Mouse (Mus musculus) thymus, postnatal 4 days (tissue): ENCODE measurements around the gene Slc36a4.

Source experiments
- DNase-seq: peaks from one replicate; pipeline ENCODE4 v3.0.0; 2021

Slc36a4 gene

DNA sequence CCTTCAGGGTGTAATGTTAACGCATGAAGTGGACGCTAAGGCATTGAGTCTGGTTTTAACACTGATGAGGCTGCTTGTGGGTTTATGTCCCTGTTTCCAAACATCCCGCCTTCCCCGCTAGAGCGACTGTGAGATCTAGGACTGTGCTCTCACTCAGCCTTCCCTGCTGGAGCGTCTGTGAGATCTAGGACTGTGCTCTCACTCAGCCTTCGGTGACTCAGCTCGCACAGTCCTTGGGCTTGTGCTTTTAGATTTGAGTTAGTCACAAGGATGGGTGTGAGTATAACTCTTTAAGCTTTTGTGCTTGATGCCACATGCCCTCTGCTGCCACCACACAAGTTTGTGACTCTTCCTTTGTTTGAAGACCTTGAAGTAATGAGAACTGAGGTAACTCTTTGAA lies 17.6 kb downstream of the Slc36a4 start:
- DNase-seq, result no peak

DNA sequence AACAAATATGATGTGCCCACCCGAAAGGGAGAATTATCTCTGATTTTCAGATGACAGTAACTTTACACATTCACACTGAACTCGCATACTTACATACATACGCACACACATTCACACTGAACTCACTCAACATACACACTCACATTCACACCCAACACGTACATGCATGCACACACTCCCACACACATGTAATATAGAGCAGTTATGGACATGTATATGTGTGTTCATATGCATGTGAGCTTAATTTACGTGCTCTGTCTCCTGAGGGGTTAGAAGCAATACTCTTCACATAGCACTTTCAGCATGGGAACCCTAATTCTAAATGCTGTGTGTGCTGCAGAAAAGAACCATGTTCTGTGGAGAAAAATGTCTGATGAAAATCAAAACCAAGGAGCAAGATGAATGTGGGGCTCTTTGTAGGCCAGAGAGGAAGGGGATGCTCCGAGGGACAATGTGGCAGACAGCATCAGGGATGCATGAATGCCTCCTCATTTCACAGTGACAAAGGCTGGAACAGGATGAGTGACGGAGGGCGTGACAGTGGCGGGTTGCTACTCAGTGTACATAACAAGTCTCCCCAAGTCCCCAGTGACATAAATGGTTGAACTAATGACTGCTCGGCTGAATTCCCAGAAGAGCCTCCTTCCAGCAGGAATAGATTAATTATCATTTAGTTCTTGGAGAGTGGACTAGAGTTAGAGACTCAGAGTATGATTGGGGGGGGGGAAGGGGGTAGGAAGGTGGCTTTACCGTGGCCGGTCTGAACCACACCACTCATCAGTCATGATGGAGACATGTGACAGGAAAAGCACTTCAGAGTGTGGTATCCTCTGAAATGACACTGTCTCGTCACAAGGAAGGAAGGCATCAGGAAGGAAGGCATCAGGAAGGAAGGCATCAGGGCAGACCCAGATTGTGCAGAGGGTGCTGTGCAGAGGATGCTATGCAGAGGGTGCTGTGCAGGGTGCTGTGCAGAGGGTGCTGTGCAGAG lies 22.5 kb downstream of the Slc36a4 start:
- no peak for DNase-seq

DNA sequence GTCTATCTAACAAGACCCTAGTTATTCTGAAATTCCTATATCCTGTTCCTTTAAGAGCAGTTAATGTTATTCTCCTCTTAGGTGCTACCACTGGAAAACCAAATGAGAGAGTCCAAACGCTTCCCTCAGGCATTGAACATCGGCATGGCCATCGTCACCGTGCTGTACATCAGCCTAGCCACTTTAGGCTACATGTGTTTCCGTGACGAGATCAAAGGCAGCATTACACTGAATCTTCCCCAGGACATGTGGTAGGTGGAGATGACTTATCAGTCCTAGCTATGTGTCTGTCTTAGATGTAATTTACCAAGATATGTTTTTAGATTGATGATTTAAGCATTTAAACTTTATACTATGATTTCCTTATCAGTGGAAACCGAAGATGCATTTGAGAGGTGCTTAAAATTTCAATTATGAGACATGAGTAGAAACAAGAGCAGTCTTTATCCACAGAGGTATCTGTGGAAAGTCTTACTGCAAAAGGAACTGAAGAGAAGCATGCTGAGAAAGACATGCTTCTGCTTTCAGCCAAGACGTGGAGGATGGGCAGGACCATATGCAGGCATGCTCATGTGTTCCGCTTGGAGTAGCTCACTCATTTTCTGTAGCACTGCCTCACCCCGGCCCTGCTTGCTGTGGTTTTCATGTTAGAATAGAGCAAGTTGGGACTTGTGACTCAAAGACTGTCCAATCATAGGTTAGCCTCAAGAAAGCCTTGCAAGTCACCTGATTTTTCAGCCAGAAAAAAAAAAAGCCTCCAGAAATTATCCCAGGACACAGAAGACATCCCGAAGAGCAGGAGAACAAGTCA lies 24.7 kb downstream of the Slc36a4 start:
- no peak for DNase-seq

DNA sequence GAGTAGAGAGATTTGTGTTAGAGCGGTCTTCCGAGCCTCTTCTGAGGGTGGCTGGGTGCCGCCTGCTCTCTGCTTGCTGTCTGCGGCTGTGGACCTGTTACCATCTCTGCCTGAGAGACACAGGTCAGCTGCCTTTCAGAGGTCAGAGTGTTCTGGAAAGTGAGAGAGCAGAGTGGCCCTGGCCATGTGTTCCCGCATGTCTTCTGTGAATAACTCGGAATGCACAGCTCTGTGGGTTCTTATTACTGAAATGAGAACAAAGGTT lies 25.3 kb downstream of the Slc36a4 start:
- no peak for DNase-seq

DNA sequence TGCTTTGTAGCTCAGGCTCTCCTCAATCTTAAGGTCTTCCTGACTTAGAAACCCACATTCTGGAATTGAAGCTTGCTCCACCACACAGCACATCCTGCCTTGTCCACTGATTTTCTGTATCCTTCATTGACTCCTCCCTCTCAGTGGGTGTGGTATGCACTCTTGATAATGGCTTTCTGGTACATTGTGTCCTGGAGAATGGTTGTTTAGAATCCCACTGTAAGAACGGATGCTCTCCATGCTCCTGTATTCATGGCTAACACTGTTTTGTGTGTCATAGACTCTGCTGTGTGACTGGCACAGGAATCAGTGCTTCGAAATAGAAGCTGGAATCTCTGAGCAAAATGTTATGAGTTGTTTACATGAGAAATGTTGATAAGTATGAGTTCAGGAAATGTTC lies 28.0 kb downstream of the Slc36a4 start:
- DNase-seq, result no peak

DNA sequence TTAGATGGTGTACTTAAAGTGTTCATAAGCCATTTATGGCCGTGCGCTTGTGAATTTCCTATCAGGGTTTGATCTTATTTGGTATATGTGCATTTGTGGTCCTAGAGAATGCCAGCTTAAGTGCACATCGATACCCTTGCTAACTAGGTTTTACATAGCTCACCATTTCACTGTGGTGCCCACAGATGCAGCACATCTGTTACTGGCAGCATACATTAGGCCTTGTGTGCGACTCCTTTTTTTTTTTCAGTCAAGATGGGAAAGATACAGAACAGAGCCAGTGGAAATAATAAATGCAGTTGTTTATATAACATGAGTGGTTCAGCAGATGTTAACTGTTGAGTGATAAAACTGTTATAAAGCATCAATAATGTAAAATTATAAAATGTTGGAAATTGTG lies 31.9 kb downstream of the Slc36a4 start:
- DNase-seq, result no peak

DNA sequence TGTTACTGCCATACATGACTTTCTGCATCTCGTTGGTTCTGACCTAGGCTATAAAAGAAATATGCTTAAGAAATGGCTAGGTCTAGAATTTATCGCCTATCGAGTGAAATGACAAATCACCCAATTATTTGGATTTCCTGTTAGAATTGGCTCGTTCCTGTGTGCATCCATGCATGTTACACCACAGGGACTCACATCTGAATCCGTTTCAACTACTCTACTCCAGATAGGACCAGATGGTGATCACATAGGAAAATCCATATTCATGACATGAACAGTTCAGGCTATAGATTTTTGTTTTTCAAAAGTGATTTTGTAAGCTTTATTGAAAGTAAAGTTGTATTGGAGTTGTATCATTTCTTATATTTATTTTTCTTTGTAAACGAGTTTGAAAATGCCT lies 32.4 kb downstream of the Slc36a4 start:
- no peak for DNase-seq

DNA sequence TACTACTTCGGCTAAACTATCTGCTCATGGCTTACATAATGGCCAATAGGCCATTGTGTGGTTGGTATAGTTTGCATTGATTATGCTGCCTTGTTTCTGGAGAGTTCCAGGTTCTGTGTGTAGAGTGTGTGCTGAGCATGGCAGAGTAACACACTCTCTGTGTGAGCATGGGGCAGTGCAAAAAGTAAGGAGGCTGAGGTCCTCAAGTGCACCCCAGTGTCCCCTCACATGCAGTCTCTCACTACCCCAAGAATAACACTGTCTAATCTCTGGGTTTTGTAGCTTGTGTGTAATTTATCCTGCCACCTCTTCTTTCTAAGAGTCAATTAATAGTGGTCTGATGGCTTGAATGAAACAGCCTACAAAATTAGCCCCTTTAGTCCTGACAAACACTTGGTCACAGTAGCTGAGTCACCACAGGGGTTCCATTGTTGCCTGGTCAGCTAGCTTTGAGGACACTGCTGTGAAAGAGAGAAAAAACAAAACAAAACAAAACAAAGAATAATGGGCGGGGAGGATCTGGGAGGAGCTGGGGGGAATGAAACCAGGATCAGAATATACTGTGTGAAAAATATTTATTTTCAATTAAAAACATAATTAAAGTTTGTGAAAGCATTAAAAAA lies 36.6 kb downstream of the Slc36a4 start:
- DNase-seq, result no peak

DNA sequence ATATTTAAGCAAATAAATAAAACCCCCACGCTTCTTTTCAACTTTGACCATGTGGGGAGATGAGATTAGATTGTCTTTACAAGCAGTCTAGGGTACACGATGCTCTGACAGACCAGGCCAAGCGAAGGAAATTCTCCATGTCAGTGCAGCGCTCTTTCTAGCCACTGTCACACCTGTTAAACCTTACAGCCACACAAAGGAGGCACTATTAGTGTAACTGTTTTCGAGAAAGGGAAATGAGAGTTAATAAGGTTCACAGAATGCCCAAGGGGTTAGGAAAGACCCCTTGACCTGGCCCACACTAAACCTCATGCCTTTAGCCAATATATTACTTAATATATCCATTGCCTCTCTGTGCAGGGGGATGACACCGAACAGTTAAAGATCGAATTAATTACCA lies 37.1 kb downstream of the Slc36a4 start:
- DNase-seq, result no peak

DNA sequence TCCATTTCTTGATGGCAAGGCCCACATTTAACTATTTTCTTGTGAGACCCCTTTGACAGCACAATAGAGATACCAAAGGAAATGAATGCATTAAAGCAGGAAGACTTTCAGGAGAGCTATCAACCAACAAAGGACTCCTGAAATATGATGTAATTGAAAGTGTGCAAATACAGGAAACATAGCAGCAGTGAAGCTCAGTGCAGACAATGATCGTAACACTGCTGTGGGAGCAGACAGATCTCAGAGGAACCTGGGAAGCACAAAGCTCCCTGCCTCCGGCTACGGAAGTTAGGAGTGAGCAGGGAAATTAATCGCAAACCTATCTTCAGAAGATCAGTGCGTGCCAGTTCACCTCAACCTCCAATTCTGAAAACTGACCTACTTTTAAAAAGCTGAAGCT lies 38.8 kb downstream of the Slc36a4 start:
- DNase-seq, result no peak

DNA sequence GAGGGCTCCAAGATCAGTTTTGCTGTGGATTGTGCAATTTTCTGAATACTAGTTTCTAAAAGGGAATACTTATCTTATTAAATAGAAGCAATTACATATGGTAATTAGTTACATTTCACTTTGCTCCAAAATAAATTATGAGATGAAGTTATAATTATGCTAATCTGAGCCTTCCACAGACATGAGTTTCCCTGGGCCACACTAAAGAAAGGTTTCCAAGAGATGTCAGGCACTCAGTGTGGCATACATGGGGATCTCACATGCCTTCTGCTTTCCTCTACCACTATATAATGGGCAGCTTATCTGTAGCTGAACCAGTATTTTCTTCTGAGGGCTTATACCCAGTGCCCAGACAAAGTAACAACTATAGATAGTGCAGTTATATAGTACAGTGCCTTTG lies 49.8 kb downstream of the Slc36a4 start:
- no peak for DNase-seq

DNA sequence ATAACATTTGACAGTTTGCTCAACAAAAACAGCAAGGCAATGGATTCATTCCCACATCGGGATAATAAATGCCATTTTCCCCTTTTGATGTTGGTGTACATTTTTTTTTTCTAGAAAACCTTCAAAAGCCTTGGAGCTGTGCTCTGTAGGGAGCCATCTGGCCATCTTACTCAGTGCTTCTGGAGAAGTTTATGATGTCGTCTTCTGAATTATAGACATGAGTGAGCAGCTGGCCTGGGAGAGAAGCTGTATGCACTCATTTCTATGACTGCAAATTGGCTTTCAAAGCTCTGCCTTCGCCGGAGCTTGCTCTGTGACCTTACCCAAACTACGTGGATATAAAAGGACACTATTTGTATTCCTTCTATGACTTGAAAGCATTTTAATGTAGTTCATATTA lies 56.8 kb downstream of the Slc36a4 start:
- no peak for DNase-seq

DNA sequence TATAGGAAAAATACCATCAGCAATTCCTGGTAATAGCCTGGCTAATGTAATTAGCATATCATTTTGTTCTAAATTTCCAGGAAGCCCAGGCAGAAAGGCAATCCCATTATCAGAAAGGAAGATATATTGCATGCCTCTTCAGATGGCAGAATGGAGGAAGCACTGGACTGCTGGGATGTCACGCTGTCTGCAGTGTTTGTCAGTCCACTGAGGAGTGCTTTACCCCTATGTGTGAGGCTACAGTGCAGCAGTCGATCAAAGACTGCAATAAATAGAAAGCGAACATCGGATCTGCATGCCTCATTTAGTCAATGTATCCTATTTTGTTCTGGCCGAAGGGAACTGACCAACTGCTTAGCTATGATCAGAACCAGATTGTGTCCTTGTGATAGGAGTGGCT lies 57.3 kb downstream of the Slc36a4 start:
- no peak for DNase-seq

DNA sequence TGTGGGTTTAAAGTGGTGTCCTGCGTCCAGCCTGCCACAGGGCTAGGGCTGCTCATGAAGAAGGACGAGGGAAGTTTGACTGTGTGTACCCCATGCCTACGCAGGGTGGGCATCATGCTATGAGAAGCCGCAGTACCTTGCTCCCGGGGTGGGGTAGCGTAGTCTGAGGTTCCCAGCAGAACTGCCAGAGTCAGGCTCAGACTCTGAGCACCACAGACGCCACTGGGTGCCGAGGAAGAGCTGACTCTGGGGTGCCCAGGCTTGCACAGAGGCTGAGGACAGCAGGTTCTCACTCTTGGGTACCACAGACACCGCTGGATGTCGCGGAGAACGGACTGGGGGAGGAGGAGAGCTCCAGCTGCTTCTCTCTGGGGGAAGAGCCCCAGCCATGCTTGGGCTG lies 63.2 kb downstream of the Slc36a4 start:
- DNase-seq, result no peak

DNA sequence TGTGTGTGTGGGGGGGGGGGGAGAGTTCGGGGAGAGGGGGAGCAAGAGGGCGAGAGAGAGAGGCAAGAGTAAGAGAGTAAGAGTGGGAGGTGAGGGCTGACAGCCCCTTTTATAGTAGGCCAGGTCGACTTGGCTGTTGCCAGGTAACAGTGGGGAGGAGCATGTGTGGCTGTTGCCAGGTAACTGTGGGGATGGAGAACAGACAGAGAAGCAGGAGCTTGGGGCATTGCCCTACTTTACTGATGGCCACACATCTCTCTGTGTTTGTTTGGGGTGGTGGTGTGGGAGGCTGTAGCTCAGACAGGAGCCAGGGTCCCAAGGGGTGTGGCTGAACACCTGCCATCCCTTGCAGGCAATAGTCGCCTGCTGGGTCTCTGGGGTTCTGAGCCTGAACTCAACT lies 63.9 kb downstream of the Slc36a4 start:
- no peak for DNase-seq

DNA sequence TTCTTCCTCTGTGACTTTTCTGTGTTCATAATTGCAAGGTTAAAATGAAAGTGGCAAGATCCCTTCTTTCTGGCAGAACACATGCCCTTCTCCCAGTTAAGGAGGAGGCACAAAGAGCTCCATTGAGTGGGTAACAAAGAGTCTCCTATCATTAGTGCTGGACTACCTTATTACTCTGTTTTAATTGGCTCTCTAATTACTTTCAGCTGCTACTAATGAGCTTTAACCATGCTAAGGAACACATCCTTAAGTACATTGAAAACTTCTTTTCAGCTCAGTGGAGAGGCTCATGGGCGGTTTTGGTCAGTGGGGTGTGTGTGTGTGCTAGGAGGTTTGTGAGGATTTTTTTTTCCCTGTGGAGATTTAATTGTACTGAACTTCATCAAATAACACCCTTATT lies 65.4 kb downstream of the Slc36a4 start:
- no peak for DNase-seq

DNA sequence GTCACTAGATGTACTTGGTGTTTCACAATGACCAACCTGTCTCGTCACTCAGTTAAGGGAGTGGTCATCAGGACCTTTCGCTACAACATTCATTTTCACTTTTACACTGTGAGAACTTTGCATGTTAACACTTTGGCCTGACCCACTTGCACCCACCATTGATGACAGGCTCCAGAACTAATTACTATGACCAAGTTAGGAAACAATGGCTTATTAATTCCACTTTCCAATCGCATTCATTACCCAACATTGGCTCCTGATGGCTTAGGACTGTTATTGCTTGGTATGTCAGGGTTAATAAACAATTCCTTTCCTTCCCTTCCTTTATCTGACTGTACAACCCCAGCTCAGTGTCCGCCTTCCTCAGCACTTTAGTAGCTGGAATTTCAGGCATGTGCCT lies 72.4 kb downstream of the Slc36a4 start:
- DNase-seq, result no peak

DNA sequence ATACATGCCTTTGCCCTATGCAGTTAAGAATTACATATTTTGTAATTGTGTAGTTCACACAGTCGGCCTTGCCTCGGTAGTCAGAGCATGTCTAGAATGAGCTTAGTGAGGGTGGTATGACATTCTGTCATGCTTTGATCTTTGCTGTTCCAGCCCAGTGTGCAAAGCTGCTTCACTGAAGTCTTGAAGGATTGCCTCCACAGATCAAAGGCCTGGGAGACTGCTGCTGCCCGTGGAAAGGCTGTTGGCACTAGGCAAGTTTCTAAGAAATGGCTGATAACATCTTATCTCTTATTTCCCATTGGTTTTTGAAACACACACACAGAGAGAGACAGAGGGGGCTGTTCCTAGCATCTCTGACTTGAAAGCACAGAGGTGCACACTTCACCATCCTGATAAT lies 76.7 kb downstream of the Slc36a4 start:
- no peak for DNase-seq

DNA sequence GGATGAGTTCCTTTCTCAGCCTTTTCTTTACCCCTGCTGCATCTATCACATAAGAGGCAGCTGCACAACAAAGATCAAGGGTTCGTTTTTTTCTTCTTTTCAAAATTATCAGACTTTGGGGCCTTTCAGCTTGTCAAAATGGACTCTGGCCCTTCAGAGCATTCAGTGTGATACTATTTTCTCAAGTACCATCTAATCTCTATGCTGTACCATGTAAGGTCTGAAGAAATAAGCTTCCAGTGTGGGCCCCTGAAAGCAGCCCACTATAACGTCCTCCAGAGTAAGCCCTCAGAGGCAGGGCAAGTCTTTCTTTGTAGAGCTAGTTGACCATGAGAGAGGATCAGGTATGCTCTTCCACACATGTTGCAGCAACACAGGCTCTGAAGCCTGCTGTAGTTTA lies 77.1 kb downstream of the Slc36a4 start:
- no peak for DNase-seq

DNA sequence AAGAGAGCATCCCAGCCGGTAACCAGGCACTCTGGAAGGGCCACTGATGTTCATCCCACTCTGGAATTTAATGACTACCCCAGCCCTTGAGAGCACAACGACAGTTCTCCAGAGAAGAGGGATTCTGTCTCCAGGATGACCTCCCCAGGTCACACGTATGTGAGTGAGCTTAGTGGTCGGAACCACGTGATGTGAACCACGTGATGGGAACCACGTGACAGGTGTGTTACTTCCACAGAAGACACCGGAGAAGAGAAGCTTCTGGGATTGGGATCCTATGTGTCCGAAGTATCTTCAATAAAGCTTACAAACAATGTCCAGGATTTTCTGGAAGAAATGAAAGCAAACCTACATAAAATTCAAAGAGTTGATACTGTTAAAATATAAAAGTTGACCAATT lies 82.5 kb downstream of the Slc36a4 start:
- no peak for DNase-seq
